Mouse (Mus musculus): ENCODE measurements around the gene Cox8b. TPM values are rescaled to one million over a fixed set of nuclear protein-coding genes. Genes with fewer than 3 reads are reported as not detected.

Gene Cox8b
- 0.19 and 0.20 TPM in 2 replicates for polyA plus RNA-seq (2012; rRNA removed)

GRCm38 (mm10) chr7:140900220-140900619, at the start of gene Cox8b:
Cox8b (minus strand) TSS chr7:140900446.

GRCm38 (mm10) chr7:140941222-140942051, 41.2 kb upstream of the Cox8b start, which contains the start of gene Pgghg:
Pgghg (plus strand) TSS chr7:140941391.

GRCm38 (mm10) chr7:140920418-140921029, 20.3 kb upstream of the Cox8b start, which contains the start of gene Nlrp6:
Nlrp6 (plus strand) TSS chr7:140920902.

GRCm38 (mm10) chr7:140881696-140882468, 18.4 kb downstream of the Cox8b start, which contains the start of the genes Psmd13 and Sirt3:
Psmd13 (plus strand) TSS chr7:140881968.
Sirt3 (minus strand) TSS chr7:140882309.

GRCm38 (mm10) chr7:140857550-140858505, 42.4 kb downstream of the Cox8b start, which contains the start of gene Bet1l:
Bet1l (minus strand) TSS chr7:140857577.

GRCm38 (mm10) chr7:140856785-140857549, 43.3 kb downstream of the Cox8b start, which contains the start of gene Ric8a:
Ric8a (plus strand) TSS chr7:140856957.

GRCm38 (mm10) chr7:140855860-140856784, 44.1 kb downstream of the Cox8b start, which contains the start of gene Gm45785:
Gm45785 (minus strand) TSS chr7:140856331.

Other genes starting within 250 kb of the Cox8b start
- not detected in 2 replicates for gene Olfr539, start 240.5 kb downstream of the Cox8b start, polyA plus RNA-seq (2012; rRNA removed)
- not detected in 2 replicates for gene Olfr45, start 218.5 kb downstream of the Cox8b start, polyA plus RNA-seq (2012; rRNA removed)
- not detected in 2 replicates for gene Olfr541, start 203.2 kb downstream of the Cox8b start, polyA plus RNA-seq (2012; rRNA removed)
- 60.5 and 91.1 TPM in 2 replicates for gene Cyp2e1, start 136.7 kb downstream of the Cox8b start, polyA plus RNA-seq (2012; rRNA removed)
- gene Syce1, start 112.6 kb downstream of the Cox8b start, polyA plus RNA-seq (2012; rRNA removed), result 0.06 and 0.07 TPM in 2 replicates
- gene Zfp941, start 78.3 kb downstream of the Cox8b start, polyA plus RNA-seq (2012; rRNA removed), result 0.17 and 0.21 TPM in 2 replicates
- 112 and 142 TPM in 2 replicates for gene Urah, start 65.4 kb downstream of the Cox8b start, polyA plus RNA-seq (2012; rRNA removed)
- not detected in 2 replicates for gene Scgb1c1, start 54.9 kb downstream of the Cox8b start, polyA plus RNA-seq (2012; rRNA removed)
- gene Odf3, start 52.6 kb downstream of the Cox8b start, polyA plus RNA-seq (2012; rRNA removed), result not detected in 2 replicates
- gene Gm45785, start 44.1 kb downstream of the Cox8b start, polyA plus RNA-seq (2012; rRNA removed), result not detected in 2 replicates
- 17.1 and 20.2 TPM in 2 replicates for gene Ric8a, start 43.5 kb downstream of the Cox8b start, polyA plus RNA-seq (2012; rRNA removed)
- gene Bet1l, start 42.9 kb downstream of the Cox8b start, polyA plus RNA-seq (2012; rRNA removed), result 18.5 TPM in 2 replicates
- gene Psmd13, start 18.5 kb downstream of the Cox8b start, polyA plus RNA-seq (2012; rRNA removed), result 36.4 TPM in 2 replicates
- 46.5 and 51.9 TPM in 2 replicates for gene Sirt3, start 18.1 kb downstream of the Cox8b start, polyA plus RNA-seq (2012; rRNA removed)
- gene Nlrp6, start 20.5 kb upstream of the Cox8b start, polyA plus RNA-seq (2012; rRNA removed), result 61.4 and 61.9 TPM in 2 replicates
- gene Pgghg, start 40.9 kb upstream of the Cox8b start, polyA plus RNA-seq (2012; rRNA removed), result 12.3 and 13.2 TPM in 2 replicates
- 0.67 and 0.85 TPM in 2 replicates for gene Ifitm5, start 49.8 kb upstream of the Cox8b start, polyA plus RNA-seq (2012; rRNA removed)
- 0.14 TPM in 1 of 2 replicates, not detected in the other for gene Gm45717, start 55.5 kb upstream of the Cox8b start, polyA plus RNA-seq (2012; rRNA removed)
- gene Ifitm2, start 55.5 kb upstream of the Cox8b start, polyA plus RNA-seq (2012; rRNA removed), result 552 and 564 TPM in 2 replicates
- gene Ifitm1, start 66.8 kb upstream of the Cox8b start, polyA plus RNA-seq (2012; rRNA removed), result 53.0 and 54.4 TPM in 2 replicates
- gene Ifitm3, start 110.3 kb upstream of the Cox8b start, polyA plus RNA-seq (2012; rRNA removed), result 164 and 239 TPM in 2 replicates
- gene Ifitm6, start 117.5 kb upstream of the Cox8b start, polyA plus RNA-seq (2012; rRNA removed), result 193 and 325 TPM in 2 replicates
- not detected in 2 replicates for gene Gm17387, start 128.7 kb upstream of the Cox8b start, polyA plus RNA-seq (2012; rRNA removed)
- 0.46 and 0.61 TPM in 2 replicates for gene B4galnt4, start 160.7 kb upstream of the Cox8b start, polyA plus RNA-seq (2012; rRNA removed)
- gene Pkp3, start 177.8 kb upstream of the Cox8b start, polyA plus RNA-seq (2012; rRNA removed), result 0.74 and 0.85 TPM in 2 replicates
- 17.1 and 19.8 TPM in 2 replicates for gene Sigirr, start 200.1 kb upstream of the Cox8b start, polyA plus RNA-seq (2012; rRNA removed)
- 7.8 and 10.3 TPM in 2 replicates for gene Ano9, start 217.4 kb upstream of the Cox8b start, polyA plus RNA-seq (2012; rRNA removed)
- gene Ptdss2, start 221.9 kb upstream of the Cox8b start, polyA plus RNA-seq (2012; rRNA removed), result 41.9 and 44.3 TPM in 2 replicates